Mouse (Mus musculus): ENCODE data around the gene Chaf1b.

The Chaf1b gene

GRCm38 (mm10) chr16:93944301-93944700 is 60.6 kb downstream of the Chaf1b start:
- no peak for DNase-seq (ENCODE audit: low read depth, low spot score)

- DNase-seq (ENCODE audit: low read depth, low spot score) = no peak
Measured at GRCm38 (mm10) chr16:93947396-93947795, 63.7 kb downstream of the Chaf1b start.

Data from CD4-positive helper T cell, adult 2 months (primary cell).